Mouse (Mus musculus) cerebellum, postnatal 25 days (tissue): ENCODE measurements around the gene Cbarp.

ENCODE experiments used
- DNase-seq, 2 experiments: peaks; one replicate each; pipeline ENCODE4 v3.0.0; 2021; ENCODE audit warnings: mixed read lengths in 2 of 2

Gene Cbarp

DNA sequence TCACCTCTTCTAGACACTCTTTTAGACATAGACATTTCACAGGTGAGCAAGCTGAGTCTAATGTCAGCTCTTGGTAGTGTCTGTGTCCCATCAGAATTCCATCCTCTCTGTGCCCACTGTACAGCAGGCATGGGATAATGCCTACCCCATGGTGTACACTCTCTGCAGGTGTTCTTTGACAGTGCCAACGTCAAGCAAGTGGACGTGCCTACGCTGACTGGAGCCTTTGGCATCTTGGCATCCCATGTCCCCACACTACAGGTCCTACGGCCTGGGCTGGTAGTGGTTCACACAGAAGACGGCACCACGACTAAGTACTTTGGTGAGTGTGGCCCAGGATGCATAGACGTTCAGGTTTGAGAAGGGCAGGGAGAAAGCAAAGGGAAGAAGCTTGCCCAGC lies 3.0 kb upstream of the Cbarp start:
- DNase-seq = no peak

DNA sequence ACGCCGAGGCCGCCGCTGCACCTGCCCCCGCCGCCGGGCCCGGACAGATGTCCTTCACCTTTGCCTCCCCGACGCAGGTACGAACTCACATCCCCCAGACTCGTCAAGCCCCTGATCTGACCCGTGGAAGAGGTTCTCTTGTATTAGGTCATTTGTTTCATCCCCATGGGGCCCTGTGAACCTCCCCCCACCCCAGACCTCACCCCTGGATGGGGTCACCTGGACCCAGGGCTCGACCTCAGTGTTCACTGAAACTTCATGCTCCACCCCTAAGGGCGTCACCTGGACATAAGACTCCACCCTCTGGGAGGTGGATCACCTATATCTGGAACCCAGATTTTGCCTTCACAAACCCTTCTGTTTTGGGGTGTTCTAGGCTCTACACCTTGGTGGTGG lies 1.9 kb upstream of the Cbarp start:
- no peak for DNase-seq

DNA sequence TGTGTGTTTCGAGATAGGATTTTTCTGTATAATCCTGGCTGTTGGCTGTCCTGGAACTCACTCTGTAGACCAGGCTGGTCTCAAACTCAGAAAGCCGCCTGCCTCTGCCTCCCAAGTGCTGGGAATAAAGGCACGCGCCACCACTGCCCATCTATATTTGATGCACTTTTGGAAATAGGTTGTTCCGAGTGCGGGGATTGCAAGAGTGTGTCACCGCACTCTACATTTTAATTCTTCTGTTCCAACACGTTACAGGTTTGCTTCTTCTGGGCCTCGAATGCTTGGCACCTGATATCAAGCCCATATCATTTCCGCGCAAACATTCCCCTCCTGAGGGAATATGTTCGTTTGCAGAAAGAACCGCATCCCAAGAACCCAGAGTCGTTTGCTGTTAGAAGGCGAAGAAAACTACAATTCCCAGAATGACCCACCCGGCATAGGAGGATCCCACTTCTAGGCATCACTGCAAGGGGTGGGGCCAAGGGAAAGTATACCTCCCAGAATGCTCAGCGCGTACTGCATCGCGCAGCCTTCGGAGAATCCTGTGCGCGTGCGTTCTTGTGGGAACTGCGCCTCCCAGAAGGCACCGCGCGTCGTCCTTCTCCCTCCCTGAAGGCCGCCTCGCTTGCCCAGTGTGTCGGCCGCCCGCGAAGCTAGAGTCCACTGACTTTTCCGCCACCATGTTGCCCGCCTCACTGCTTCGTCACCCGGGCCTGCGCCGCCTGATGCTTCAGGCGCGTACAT lies 1.3 kb upstream of the Cbarp start:
- peak; percentile 93 to 96 for DNase-seq

DNA sequence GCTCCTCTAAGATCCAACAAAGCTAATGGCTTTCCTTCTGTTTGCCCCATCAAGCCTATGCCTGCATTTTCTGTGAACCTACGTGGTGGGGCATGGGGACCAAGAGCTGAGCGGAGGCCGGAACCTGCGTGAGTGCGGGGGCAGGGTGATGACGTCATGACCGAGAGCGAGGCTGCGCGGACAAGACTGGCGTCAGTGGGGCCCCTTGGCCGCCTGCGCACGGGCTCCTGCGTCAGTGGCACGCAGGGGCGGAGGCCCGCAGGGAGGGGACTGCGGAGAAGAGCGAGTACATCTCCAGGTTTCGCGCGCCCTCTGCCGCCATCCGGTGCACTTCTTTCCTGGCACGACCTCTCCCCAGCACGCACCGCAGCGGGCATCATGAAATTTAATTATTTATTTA lies 608 bp upstream of the Cbarp start:
- peak; percentile 97 to 99 for DNase-seq

DNA sequence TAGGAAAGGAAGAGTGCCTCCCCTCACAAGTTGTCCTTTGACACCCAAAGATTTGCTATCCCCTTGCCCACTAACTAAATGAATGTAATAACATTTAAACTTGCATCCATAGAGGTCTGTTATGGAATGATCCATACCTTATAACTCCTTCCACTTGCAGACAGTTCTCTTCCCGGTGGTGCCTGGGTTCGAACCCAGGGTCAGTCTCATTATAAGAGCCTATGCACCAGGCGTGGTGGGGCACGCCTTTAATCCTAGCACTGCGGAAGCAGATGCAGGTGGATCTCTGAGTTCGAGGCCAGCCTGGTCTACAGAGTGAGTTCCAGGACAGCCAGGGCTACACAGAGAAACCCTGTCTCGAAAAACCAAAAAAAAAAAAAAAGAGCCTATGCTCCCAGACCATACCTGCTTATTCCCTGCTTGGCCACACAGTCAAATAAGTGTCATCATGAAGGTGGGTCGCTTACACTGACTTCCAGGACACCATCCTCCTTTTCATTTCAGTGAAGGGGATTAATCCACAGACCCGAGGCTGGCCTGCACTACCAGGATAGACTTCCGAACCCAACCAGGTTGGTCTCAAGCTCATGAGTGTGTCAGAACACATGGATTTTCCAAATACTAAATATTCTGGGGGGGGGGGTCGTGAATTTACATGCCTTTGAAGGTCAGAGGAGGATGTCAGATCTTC lies 515 bp downstream of the Cbarp start:
- no peak for DNase-seq

DNA sequence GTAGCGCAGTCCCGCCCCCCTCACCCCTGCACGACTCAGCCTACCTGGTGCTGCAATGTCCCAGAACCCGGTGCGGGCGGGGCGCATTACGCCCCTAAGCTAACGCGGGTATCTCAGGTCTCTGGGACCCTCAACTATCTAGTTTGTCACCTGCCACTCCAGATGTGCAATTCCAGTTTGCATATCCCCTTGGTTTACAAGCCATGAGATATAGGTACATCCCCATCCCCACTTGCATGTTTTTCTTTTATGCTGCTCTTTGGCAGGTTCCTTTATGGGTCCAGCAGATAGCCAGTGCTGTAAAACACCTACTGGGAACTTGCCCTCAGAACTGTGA lies 1.2 kb downstream of the Cbarp start:
- no peak for DNase-seq

DNA sequence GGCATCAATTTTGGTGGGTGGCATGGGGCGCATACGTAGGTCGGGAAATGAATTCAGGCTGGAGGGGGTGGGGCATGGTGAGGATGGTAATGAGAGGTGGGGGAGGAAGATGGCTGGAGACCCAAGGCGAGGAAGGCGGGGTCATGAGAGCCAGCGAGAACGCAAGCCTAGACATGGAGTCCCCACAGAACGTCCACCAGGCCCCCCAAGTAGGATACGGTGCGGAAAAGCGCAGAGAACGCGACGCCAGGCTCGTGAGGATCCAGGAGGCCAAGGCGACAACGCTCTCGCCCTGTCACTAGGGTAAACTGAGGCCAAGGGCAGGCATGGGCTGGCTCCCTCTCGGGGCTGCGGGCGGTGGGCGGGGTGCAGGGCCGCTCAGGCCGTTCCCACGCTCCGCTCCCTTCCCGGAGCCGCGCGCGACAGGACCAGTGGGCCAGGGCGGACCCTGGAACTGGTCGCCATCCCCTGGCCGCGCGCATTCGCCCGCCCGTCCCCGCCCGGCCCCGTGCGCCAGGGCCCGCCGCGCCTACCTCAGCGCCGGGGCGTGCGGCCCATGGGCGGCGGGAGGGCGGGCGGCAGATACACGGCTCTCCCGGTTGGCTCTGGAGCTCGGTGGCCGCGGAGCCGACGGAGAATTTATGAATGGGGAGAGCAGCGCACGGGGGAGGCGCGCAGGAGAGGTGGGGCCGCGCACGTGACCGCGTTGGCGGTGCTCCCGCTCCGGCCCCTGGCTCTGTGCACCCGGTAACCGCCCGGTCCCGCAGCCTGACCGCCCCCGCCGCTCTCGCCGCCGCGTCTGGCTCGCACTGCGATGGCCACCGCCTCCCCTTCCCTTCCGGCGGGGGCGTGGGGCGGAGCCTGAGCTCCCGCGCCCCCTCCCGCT lies 1.8 kb downstream of the Cbarp start, which contains the start of gene Atp5d:
Gene Atp5d, plus strand, starts transcription at position 80 of the 886 bp plus-strand sequence.
- DNase-seq = peak; percentile 86 to 90

DNA sequence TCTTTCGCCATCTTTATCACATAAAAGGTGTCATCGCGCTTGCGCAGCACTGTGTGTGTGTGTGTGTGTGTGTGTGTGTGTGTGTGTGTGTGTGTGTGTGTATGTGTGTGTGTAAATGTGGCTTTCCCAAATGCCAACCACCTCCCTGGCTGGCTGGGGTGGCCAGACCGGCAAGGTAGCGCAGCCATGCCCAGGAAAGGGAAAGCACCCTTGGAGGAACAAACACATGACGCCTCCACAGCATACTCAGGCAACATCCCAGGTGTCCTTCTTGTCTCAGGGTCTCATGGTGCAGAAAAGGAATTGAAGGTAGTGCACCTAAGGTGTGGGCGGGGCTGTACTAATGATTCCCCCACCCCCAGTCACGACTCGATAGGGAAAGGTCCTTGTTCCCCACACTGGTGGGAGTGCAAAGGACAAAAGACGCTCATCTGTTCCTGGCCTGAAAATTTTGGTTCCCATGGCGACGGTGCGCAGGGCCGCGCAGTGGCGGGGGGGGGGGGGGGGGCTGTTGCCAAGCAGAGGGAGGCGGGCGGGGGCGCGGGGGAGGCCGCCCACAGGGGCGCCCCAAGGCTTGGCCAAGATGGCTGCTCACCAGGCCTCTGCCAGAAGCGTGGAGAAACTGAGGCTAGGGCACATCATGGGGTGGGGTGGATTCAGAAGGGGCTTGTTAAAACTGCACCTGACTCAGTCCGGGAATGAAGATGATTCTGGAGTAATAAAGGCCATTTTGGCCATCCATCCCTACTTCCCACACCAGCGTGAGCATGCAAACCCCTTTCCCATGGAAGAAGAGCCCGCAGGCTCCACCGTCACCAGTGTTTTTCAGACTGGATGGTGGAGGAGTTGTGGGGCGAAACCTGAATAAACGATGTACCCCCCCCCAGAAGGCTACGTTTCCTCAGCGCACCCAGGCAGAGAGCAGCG lies 2.7 kb downstream of the Cbarp start:
- peak; percentile 66 for DNase-seq

DNA sequence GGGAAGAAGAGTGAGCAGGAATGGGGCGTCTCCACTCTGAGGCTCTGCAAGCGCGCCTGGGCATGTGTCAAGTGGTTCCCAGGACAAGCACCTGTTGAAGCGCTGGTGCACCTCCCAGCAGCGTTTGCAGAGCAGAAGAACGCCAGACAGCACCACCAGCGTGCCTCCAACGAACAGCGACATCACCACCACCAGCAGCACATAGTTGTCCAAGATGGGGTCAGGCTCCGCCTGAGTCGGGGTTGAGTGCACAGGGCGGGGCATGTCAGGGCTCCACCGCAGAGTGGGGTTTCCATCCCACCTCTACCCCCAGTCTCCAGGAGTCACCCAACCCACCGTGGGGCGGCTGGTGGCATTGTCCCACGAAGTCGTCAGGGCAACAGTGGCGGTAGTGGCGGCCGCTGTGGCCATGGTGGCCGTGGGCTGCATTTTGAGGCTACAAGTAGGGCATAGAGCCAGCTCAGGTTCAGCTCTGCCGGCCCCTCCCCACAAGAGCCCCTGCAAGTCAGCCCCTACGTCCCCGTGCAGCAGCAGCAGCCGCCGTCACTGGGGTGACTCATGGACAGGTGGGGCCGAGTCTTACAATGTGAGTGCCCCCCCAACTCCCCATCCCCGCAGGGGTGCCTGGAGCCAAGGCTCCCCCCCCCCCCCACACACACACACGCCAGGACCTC lies 3.5 kb downstream of the Cbarp start:
- DNase-seq = peak; percentile 53 to 72

DNA sequence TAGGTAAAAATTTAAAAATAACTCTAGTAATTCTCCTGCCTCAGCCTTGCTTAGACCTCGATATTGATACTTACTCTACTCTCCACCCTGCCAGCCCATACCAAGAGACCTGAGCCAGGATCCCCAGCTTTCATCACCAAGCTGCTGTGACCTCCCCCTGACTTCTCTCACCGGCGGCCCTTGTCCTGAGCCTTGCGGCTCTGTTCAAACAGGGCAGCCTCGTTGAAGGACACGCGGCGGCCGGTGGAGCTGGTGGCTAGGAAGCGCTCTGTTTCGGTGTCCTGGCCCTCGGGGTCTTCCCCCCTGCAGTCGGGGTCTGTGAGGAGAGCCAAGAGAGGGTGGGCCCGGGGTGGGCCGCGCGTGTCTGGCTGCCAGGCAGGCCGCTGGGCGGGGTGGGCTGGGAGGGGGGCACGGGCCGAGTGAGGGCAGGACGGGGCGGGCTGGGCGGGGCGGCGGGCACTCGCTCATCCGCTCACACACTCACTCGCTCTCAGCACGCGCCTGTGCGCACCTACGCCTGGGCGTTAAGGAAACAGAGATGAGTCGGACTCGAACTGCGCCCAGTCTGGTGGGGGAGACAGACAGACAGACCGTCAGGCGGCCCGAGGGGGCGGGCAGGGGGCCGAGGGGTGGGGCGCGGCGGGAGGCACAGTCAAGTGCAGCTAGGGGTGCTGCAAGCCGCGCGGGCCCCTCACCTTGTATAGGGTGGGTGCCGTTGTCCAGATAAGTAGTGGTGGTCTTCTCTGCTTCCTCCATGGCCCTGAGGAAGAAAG lies 4.3 kb downstream of the Cbarp start:
- DNase-seq = peak in 1 of 2 experiments; percentile 46

DNA sequence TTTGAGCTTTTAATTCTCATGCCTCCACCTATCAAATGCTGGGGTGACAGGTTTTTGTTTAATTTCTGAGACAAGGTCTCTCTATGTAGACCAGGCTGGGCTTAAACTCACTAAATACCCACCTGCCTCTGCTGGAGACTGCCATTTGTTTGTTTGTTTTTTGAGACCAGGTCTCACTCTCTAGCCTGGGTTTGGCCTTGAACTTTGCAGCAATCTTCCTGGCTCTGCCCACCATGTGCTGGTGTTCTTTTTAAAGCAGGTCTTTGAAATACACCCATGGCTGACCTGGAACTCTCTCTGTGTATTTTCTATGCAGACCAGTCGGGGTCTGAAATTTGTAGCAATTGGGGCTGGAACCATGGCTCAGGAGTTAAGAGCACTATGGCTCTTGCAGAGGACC lies 5.0 kb downstream of the Cbarp start:
- no peak for DNase-seq

DNA sequence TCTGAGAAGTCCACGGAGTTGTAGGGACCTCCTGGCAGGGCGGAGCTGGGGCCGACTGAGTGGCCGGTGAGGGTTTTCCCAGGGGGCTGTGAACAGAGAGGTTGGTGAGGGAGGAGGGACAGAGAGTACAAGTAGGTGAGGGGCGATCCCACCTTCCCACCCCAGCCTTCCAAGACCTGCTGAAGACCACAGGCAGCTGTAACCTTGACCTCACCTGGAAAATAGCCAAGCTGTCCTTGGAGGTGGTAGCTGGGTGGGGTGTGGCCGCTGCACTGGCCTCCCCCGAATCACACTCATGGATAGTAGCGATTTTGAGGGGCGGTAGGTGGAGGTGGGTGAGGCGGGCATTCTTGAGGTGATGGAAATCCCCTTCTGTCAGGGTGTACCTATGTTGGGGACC lies 5.5 kb downstream of the Cbarp start:
- peak in 1 of 2 experiments; percentile 29 for DNase-seq

DNA sequence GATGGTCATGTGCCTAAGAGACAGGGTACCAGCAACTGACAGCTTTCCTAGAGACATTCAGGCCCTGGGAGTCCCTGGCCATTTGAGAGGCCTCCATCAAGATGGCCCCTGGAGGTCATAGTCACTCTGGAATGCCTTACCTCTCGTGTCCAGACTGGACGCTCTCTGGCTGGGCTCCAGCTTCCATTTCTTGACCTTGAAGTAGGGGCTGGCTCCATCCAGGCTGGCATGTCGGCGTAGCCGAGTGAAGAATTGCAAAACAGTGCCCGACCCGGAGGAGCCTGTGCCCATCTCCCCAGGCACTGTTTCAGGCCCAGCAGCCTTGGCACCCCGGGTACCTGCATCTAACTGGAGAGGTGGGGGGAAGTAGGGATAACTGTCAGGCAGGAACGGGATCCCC lies 6.2 kb downstream of the Cbarp start:
- peak in 1 of 2 experiments; percentile 49 for DNase-seq

DNA sequence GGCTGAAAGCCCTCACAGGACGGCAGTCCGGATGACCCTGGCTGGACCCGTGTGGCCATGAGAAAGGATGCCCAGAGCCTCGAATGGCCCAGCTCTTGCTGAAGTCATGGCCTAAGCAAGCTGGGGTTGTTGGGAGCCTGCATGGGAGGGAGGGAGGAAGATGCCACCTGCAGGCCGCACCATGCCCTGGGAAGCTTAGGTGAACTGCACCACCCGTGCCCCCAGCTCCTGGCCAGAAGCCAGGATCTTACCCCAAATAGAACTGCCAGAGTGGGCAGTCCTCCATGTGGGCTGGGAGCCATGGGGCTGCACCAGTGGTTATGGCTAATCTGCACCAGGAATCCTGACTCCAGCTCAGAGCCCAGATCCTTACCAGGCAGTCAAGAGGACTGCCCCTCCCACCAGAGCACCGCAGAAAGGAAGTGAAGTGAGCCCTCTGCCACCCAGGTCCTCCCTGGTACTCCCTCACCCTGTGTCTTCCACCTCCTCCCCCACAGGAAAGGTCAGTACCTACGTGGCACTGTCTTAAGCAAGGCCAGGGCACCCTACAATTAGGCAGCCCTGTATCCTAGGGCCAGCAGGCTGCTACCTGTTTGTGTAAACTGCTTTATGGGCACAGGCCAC lies 7.3 kb downstream of the Cbarp start:
- DNase-seq = peak; percentile 46 to 66

DNA sequence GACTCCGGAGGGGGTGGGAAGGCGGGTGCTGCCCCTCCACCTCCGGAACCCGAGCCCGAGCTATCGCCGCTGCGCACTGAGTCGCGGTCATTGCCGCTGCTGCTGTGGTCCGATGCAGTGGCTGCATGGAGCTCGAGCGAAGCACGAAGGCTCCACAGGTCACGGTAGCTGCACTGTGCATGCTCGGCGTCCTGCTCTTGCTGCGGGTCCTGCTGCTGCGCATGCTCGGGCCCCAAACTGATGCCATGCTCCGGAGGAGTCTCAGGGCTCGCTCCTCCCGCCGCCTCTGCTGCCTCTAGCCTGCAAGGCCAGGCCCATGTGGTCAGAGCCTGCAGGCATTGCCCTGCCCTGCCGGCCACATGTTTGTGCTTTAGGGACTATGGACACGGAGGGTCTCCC lies 8.7 kb downstream of the Cbarp start:
- DNase-seq = peak; percentile 45 to 50

DNA sequence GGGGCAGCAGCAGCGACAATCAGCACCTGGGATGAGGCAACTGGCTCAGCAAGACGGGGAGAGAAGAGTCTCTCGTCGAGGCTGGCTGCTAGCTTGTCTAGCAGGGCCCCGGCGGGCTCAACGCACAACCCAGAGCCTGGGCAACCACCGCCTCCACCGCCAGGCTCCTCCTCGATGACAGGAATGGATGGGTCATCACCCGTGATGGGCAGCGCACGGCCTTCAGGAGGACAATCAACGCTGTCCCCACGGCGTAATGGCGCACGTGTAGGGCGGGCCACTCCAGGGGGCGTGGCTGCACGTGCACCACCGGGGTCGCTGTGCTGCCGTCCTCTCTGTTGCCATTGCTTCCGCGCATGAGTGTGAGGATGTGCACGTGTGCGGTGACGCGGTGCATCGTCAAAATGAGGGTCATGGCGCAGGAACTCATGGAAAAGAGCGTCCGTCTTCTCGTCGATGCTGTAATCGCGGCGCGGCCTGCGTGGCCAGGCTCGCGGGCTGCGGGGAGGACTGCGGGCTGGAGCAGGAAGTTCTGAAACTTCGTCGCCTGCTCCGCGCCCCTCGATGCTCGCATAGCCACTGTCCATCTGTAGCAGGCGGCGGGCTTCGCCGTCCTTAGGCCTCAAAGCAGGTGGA lies 9.2 kb downstream of the Cbarp start:
- DNase-seq = peak in 1 of 2 experiments; percentile 50

DNA sequence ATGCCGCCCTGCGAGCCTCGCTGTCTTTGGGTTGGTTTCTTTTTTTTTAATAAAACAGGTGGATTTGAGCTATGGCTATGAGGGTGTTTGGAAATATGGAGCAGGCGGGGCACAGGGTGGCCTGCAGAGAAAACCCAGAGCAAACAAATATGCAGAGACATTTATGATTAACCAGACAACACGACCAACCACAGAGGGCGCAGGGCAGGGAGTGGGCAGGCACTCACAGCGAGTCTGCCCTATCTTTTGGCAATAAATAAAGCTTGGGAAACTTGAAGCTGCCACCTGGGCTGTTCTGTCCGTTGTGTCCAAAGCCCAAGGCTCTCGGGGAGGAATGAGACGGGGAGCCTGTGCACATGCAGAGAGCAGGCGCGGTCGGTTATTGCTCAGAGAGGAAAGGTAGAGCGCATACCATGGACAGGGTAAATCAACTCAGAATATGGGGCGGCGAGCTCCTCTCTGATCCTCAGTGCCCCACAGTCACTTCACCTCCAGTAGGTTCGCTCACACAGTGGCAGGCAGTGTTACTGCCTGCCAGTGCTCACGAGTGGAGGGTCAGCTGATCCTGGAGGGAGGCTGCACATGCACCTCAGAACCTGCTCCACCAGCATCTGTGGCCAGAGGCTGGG lies 10.1 kb downstream of the Cbarp start:
- DNase-seq = peak in 1 of 2 experiments; percentile 22

DNA sequence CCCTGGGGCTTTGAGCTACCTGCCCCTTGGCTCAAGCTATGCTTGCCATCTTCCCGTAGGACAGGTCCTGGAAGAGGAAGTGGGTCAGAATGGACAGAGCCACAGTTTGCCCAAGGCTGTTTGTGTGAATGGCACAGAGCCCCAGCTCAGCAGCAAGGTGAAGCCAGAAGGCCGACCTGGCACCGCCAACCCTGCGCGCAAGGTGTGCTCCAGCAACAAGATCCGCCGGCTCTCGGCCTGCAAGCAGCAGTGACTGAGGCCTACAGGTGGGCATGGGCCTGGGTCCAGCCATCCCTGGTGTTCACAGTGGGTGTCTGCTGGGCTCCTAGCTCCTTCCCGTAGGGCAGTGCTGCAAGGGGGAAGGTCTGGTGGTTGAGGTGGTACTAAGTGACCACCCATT lies 10.8 kb downstream of the Cbarp start:
- peak; percentile 85 to 89 for DNase-seq

DNA sequence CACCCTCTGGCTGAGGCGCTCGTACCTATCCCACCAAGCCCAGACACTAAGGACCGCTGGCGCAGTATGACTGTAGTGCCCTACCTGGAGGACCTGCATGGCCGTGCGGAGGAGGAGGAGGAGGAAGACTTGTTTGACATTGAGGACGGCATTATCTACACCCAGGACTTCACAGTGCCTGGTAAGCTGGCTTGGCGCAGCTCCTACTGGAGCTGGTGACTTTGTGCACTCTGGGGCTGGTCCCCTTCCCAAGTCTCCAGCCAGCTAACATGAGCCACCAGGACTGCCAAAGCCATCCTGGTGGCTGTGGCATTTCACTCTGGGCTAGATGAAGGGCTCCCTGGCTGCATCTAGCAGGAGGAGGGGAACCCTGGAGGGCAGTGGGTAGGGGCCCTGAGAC lies 12.7 kb downstream of the Cbarp start:
- DNase-seq = no peak
